ENCODE assay signal across 8 mouse cellular contexts in the genomic region with DNA sequence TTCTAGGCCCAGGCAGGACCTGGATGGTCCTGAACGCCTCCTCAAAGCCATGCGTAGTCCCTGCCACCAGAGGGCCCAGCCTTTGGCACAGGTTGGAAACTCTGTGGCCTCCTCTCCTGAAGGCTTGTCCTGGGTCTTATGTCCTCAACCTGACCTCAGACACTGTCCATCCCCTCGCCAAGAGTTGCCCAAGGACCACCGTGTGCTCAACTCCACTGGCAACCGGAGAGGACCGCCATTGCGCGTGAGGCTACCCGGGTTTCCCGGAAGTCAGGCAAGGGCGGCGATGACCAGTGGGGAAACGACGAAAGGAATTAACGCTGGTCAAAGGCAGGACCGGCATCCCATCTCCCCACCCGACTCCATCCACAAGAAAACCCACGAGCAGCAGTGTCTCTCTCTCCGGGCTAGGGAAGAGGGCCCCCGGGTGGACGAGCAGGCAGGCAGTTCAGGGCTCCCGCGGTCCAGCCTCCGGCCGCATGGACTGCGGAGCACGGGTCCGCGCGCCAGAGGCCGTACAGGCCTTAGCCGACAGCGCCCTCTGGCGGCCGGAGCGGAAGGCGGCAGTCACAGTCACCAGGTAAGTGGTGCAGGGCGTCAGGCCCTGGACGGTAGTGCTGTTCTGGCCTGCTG. TPM values are rescaled to one million over a fixed set of nuclear protein-coding genes. Genes with fewer than 3 reads are reported as not detected.
DNase-seq lines count a peak whose midpoint lies in the region; ATAC-seq lines count a peak whose summit lies in the region.

No protein-coding gene starts in this region.

- peak overlapping the region; percentile 50 for H3K4me3 ChIP-seq in hindbrain, embryonic 15.5 days

- peak; percentile 94 for DNase-seq in NIH3T3 (ENCODE audit: low read depth)
- DNase-seq in cerebellum, postnatal 14 days = peak; percentile 98
- DNase-seq in frontal cortex, postnatal 36 days (ENCODE audit: low spot score in 2 of 2) = peak; percentile 88 to 92
- peak; percentile 86 to 87 for DNase-seq in layer of hippocampus, postnatal 36 days
- peak; percentile 95 for DNase-seq in lung, postnatal 36 days
- peak; percentile 91 for DNase-seq in retina, embryonic 14.5 days (ENCODE audit: low spot score)
- peak; percentile 92 for DNase-seq in thymus, postnatal 4 days

- H3K27me3 ChIP-seq in hindbrain, embryonic 15.5 days = peaks cover 12% of the 10 kb centered on the region

- 1% methylated on average over 39 of the region's 39 CpGs for WGBS in hindbrain, embryonic 15.5 days

- no peaks in the 10 kb centered on the region for H3K9me3 ChIP-seq in hindbrain, embryonic 15.5 days

- peak overlapping the region; percentile 87 for H3K4me2 ChIP-seq in hindbrain, embryonic 15.5 days

- H3K4me1 ChIP-seq in hindbrain, embryonic 15.5 days (replicated peaks) = peaks cover 31% of the 10 kb centered on the region

- peak; percentile 77 for ATAC-seq in hindbrain, embryonic 15.5 days (ENCODE audit: low FRiP score, low read depth)

- H3K27ac ChIP-seq in hindbrain, embryonic 15.5 days (replicated peaks) = peak overlapping the region; percentile 72

- peak overlapping the region; percentile 77 for H3K9ac ChIP-seq in hindbrain, embryonic 15.5 days

- no peaks in the 10 kb centered on the region for H3K36me3 ChIP-seq in hindbrain, embryonic 15.5 days

RNA-seq across cellular contexts. Expression of gene Vwa1, which starts 4.5 kb away (rescaled TPM):
- 32.2 and 33.7 TPM in 2 replicates for polyA plus RNA-seq in hindbrain, embryonic 15.5 days (2015; fragmentation: Nextera tagmentation; extraction: Ambion mirVana)
- 10 to 100 TPM; 10.5 to 11.3 TPM for total RNA-seq in layer of hippocampus, postnatal 36 days (2021)

RNA-seq across cellular contexts. Expression of gene Atad3a, which starts 9.1 kb away (rescaled TPM):
- 92.0 and 99.4 TPM in 2 replicates for polyA plus RNA-seq in hindbrain, embryonic 15.5 days (2015; fragmentation: Nextera tagmentation; extraction: Ambion mirVana)
- 10 to 100 TPM; 51.8 to 54.0 TPM for total RNA-seq in layer of hippocampus, postnatal 36 days (2021)

RNA-seq across cellular contexts. Expression of gene Tmem88b, which starts 15.7 kb away (rescaled TPM):
- polyA plus RNA-seq in hindbrain, embryonic 15.5 days (2015; fragmentation: Nextera tagmentation; extraction: Ambion mirVana) = 0.98 and 1.2 TPM in 2 replicates
- 10 to 100 TPM; 29.6 to 31.8 TPM for total RNA-seq in layer of hippocampus, postnatal 36 days (2021)

RNA-seq across cellular contexts. Expression of gene Ankrd65, which starts 20.2 kb away (rescaled TPM):
- polyA plus RNA-seq in hindbrain, embryonic 15.5 days (2015; fragmentation: Nextera tagmentation; extraction: Ambion mirVana) = not detected in 2 replicates
- not detected for total RNA-seq in layer of hippocampus, postnatal 36 days (2021)

RNA-seq across cellular contexts. Expression of gene Mrpl20, which starts 32.7 kb away (rescaled TPM):
- 248 and 265 TPM in 2 replicates for polyA plus RNA-seq in hindbrain, embryonic 15.5 days (2015; fragmentation: Nextera tagmentation; extraction: Ambion mirVana)
- total RNA-seq in layer of hippocampus, postnatal 36 days (2021) = 10 to 100 TPM; 83.0 to 87.4 TPM

Comparison
In these comparisons a context has a peak if more than half of its experiments do, and no peak if none do; other contexts are left out.
1. Peak in every context shown above with its lines: DNase-seq, ATAC-seq, H3K4me3 ChIP-seq and H3K27ac ChIP-seq.